Mouse (Mus musculus): ENCODE results near the gene Sox4. TPM values are rescaled to one million over a fixed set of nuclear protein-coding genes. Genes with fewer than 3 reads are reported as not detected.

Gene Sox4
- 27.6 and 35.4 TPM in 2 replicates for total RNA-seq (2015)
- total RNA-seq (2017), result 34.8 and 47.8 TPM in 2 replicates

GRCm38 (mm10) chr13:28953581-28953991 lies at the start of gene Sox4:
TSS of gene Sox4 (minus strand) at chr13:28953713.
- ATAC-seq (replicated peaks; ENCODE audit: poor library complexity), result peak; percentile 61

- ATAC-seq (replicated peaks; ENCODE audit: poor library complexity), result no peak
Measured at GRCm38 (mm10) chr13:28991899-28992664, 38.6 kb upstream of the Sox4 start.

DNA sequence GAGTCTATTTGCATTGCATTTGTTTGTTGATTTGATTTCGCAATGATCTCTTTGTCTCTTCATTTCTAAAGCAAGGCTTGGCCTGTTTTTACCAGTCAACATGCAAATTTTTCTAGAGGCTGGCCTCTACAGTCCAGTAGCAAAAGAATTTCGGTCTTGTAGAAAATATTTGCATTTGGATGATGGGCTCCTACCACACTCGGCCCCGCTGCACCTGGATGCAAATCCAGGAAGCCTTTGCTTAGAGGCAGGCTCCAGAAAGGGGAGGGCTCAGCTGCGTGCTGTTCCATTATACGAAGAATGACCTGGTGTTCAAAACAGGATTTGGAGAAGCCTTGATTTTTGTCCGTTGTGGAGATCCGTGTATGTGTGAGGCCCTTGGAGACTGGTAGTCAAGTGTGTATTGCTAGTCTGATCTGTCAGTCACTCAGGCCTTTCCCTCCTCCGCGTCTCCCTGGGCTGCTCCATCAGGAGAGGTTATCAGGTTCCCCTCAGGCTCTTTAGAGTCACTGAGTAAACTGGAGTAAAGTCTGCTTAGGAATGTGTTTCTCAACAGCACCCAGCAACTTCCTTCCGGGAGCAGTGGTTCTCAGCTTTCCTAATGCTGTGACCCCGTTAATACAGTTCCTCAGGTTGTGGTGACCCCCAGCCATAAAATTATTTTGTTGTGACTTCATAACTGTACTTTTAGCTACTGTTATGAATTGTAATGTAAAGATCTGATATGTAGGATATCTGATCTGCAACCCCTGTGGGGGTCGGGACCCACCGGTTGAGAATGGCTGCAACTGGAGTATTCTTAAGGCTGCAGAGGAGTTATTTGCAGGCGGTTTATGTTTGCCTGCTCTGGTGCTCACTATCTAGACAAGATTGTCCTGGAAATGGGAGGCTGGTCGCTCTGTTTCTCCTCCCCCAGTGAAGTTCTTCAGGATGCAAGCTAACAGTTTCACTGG lies 35.5 kb upstream of the Sox4 start:
- 0 out of 2 replicates have a peak, but pooled peaks have one; percentile 50 for ATAC-seq (replicated peaks; ENCODE audit: poor library complexity)

DNA sequence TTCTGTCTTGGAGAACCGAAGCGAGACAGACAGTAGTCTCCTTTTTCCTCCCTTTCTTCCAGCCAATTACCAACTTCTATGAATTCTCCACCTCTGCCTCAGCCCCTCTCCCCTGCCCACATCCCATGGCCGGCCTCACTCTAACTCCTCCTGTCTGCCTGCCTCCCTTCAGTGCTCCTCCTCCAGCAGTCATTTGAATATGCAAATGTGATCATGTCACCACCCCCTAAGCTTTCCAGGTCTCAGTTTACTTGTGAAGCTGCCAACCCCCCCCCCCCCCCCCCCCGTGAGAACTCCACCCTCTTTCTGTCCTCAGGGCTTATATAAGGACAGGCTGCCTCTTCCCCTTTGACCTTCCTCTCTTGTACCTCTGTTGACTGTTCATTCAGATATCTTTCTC lies 27.2 kb upstream of the Sox4 start:
- ATAC-seq (replicated peaks; ENCODE audit: poor library complexity), result no peak

GRCm38 (mm10) chr13:28975011-28975410 lies 21.5 kb upstream of the Sox4 start:
- no peak for ATAC-seq (replicated peaks; ENCODE audit: poor library complexity)

GRCm38 (mm10) chr13:28974597-28974996 lies 21.1 kb upstream of the Sox4 start:
- no peak for ATAC-seq (replicated peaks; ENCODE audit: poor library complexity)

- no peak for ATAC-seq (replicated peaks; ENCODE audit: poor library complexity)
Measured at GRCm38 (mm10) chr13:28960916-28961315, 7.4 kb upstream of the Sox4 start.

DNA sequence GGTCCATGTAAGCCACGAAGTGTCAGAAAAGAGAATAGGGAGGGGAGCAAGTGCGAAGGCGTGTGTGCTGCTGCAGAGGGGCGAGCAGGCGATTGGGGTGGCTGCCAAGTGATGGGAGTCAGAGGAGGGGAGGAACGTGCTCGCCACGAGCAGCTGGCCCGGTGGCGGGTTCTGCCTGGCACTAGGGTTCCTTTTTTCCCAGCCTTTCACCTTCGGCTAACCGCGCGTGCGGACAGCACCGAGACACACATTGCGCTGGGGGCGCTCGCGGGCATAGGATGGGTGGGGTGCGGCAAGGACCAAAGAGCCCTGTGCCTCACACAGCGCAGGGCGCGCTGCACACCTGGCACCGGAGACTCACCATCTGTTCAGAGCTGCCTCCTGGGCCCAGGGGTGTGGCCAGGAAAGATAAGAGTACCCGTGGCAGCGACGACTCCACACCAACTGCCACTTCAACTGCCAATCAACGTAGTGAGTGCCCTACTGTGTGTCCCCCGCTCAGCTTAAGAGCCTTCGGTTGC lies 6.0 kb upstream of the Sox4 start:
- peak; percentile 74 for ATAC-seq (replicated peaks; ENCODE audit: poor library complexity)

GRCm38 (mm10) chr13:28959068-28959440 lies 5.5 kb upstream of the Sox4 start:
- no peak for ATAC-seq (replicated peaks; ENCODE audit: poor library complexity)

GRCm38 (mm10) chr13:28958211-28959067 lies 4.9 kb upstream of the Sox4 start:
- peak; percentile 38 for ATAC-seq (replicated peaks; ENCODE audit: poor library complexity)

- peak; percentile 56 for ATAC-seq (replicated peaks; ENCODE audit: poor library complexity)
Measured at GRCm38 (mm10) chr13:28957765-28958164, 4.3 kb upstream of the Sox4 start.

- peak; percentile 30 for ATAC-seq (replicated peaks; ENCODE audit: poor library complexity)
Measured at GRCm38 (mm10) chr13:28952576-28953571, 639 bp downstream of the Sox4 start.

GRCm38 (mm10) chr13:28951691-28952575 lies 1.6 kb downstream of the Sox4 start:
- no peak for ATAC-seq (replicated peaks; ENCODE audit: poor library complexity)

GRCm38 (mm10) chr13:28950623-28951491 lies 2.7 kb downstream of the Sox4 start:
- ATAC-seq (replicated peaks; ENCODE audit: poor library complexity), result no peak

GRCm38 (mm10) chr13:28950266-28950622 lies 3.3 kb downstream of the Sox4 start:
- ATAC-seq (replicated peaks; ENCODE audit: poor library complexity), result no peak

GRCm38 (mm10) chr13:28949279-28949915 lies 4.1 kb downstream of the Sox4 start:
- no peak for ATAC-seq (replicated peaks; ENCODE audit: poor library complexity)

- peak; percentile 12 for ATAC-seq (replicated peaks; ENCODE audit: poor library complexity)
Measured at GRCm38 (mm10) chr13:28948541-28948940, 5.0 kb downstream of the Sox4 start.
